Mouse (Mus musculus) heart, postnatal 14 days (tissue): ENCODE results near the gene Rps6kb2. TPM values are rescaled to one million over a fixed set of nuclear protein-coding genes. Genes with fewer than 3 reads are reported as not detected.

Experiments
- DNase-seq, 2 experiments: peaks; one replicate each; pipeline ENCODE4 v3.0.0; 2021 to 2022
- intact Hi-C: fragments of 180-260 bp; cut with DNase I; formaldehyde crosslinking; loops from one replicate; pipeline ENCODE4 v1.15.1; 2025
- total RNA-seq, 2 experiments: library from RNA; stranded (reverse); gene quantifications; 2 replicates each; pipeline ENCODE4 v1.2.3; 2021

Gene Rps6kb2
- total RNA-seq, 2 experiments from 2014 or later: 21.6 to 23.6 TPM

DNA sequence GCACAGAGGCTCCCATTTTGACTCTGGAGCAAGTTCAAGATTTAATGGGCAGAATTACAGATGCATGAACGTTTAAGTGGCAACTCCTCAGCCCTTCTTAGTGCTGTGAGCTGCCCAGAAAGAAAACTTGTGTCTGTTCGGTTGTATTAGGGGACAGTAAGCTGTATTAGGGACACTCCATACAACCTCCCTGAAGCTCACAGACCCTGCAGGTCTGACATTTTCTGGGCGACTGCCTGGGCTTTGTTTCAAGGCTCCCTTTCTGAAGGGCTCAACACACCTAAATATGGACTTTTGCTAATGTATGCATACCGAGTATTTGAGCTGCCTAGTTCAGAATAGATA is 361 bp upstream of the Rps6kb2 start:
- no peak for DNase-seq
- intact Hi-C loops: loop anchor here (2.0 to 5.0 kb wide), 2 partner anchors 15 to 34 kb away; partner anchors contain the start of gene Coro1b

DNA sequence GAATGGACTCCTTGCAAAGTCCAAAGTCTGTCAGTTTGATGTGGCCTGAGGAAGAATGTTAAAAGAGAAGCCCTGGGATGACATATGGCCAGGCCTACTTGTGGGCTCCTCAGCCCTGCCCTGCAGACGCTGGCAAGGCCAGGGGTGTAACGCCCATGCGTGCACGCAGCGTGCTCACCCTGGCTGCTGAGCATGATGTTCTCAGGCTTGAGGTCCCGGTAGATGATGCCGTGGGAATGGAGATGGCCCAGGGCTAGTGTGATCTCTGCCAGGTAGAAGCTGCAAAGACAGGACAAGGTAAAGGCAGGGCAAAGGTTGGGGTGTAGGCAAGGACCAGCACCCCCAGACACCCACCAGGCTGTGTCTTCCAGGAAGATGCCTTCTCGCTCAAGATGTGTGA is 4.1 kb downstream of the Rps6kb2 start:
- intact Hi-C loops: no loop called here
- no peak for DNase-seq

- intact Hi-C loops: no loop called here
- no peak for DNase-seq
These were observed 6.4 kb downstream of the Rps6kb2 start for GRCm38 (mm10) chr19:4156771-4157170.

- DNase-seq: no peak
- intact Hi-C loops: no loop called here
These were observed 7.0 kb downstream of the Rps6kb2 start for GRCm38 (mm10) chr19:4156073-4156579.

DNA sequence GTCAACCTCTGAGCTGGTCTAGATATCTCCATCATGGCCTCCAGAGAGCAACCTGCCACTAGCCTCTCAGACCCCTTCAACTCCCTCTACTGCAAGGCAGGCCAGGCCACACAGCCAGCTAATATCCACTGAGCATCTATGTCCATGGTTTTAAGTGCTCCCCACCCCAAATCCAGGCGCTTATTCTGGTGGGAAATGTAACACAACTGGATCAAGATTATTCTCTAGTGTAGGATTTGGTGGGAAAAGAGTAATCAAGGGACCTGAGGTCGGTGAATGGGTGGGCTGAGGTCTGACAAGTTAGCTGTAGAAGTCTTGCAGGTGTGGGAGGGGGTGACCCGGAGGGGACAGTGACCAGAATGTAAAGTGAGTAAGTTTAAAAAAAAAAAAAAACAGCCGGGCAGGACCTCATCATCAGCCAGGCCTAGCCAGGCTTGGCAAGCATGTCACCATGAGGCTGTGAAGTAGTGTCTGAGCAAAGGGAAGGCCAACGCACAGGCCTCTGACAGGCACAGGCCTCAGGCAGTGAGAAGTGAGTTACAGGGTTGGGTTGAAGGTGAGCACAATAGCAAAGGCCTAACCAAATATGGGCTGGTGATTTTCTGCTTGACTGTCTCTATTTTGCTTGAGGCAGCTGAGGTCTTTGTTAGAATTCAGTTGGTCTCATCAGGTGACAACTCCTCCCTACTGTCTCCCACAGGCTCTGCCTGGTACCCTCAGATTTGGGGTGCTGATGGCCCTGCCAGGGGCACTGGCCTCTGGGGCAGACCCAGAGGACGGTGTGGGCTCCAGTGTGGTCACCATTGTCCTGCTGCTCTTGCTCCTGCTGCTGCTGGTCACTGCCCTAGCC is 7.7 kb downstream of the Rps6kb2 start:
- intact Hi-C loops: no loop called here
- no peak for DNase-seq

GRCm38 (mm10) chr19:4154437-4155222 is 8.5 kb downstream of the Rps6kb2 start:
- no peak for DNase-seq
- intact Hi-C loops: no loop called here

GRCm38 (mm10) chr19:4153232-4153654 is 9.9 kb downstream of the Rps6kb2 start, which contains the start of gene Ptprcap:
Gene Ptprcap, plus strand, starts transcription at chr19:4153604.
- intact Hi-C loops: no loop called here

GRCm38 (mm10) chr19:4152445-4153231 is 10.5 kb downstream of the Rps6kb2 start:
- DNase-seq: no peak
- intact Hi-C loops: no loop called here

More at GRCm38 (mm10) chr19:4153232-4153654, 9.9 kb downstream of the Rps6kb2 start, which contains the start of gene Ptprcap:
- DNase-seq: peak in 1 of 2 experiments; percentile 57

DNA sequence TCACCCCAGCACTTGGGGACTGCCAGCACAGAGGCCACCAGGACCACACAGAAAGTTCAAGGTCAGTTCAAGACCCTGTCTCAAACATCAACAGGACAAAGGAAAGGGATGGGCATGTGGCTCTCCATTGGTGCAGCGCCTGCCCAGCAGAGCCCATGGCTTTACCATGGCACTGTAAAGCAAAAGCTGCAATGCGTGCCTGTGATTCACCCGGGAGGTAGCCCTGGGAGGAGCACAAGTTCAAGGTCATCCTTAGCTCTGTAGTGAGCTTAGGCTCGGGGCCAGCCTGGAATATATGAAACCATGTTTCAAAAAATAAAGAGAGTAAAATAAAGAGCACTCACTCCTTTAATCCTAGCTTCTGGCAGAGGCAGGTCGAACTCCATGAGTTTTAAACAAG is 11.3 kb downstream of the Rps6kb2 start:
- intact Hi-C loops: no loop called here
- DNase-seq: no peak

DNA sequence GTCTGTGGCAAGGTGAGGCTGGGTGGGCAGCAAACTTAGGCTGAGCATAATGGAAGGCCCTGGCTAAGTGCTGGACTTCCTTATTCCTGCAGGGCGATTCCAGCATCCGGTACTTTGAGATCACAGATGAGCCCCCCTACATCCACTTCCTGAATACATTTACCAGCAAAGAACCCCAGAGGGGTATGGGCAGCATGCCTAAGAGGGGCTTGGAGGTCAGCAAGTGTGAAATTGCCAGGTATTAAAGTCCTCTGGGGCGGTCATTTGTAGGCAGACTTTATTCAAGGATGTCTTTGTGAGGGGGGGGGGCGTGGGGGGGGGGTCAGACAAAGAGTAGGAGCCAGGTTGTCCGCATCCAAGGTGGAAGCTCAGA is 11.7 kb downstream of the Rps6kb2 start:
- intact Hi-C loops: no loop called here
- DNase-seq: no peak

DNA sequence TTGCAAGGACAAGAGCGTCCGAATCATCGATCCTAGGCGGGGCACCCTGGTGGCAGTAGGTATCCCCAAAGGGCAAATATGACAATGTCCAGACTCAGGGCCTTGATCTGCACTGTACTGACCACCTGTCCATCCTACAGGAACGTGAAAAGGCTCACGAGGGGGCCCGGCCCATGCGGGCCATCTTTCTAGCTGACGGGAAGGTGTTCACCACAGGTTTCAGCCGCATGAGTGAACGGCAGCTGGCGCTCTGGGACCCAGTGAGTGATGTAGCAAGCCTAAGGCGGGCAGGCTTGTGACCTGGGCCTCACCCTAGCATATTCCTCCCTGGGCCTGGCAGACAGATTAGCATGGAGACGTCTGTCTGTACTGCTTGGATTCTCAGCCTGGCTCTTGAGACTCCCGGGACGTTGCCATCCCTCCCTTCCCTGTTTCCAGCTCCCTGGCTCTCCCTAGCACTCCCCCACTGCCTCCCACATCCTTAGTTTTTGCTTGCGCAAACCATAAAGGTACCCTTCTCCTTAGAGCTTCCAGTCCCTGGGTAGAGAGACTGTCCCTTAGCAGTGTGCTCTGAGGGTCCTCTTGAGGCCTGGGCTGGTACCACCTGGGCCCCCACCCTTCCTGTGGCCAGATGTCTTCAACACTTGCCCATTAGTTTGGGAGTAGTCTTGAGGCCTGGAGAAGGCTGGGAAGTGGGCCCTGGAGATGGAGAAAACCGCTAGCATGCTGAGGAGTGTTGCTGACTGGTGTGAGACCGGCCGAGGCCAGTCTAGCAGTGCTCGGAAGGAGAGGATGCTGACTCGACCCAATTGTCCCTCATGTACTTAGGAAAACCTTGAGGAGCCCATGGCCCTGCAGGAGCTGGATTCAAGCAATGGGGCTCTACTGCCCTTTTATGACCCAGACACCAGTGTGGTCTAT is 12.3 kb downstream of the Rps6kb2 start:
- no peak for DNase-seq
- intact Hi-C loops: no loop called here

GRCm38 (mm10) chr19:4149764-4150461 is 13.2 kb downstream of the Rps6kb2 start:
- DNase-seq: no peak
- intact Hi-C loops: loop anchor here (2.0 kb wide), 1 partner anchor 13 kb away; the partner anchor contains the start of gene Rps6kb2

GRCm38 (mm10) chr19:4149283-4149682 is 13.9 kb downstream of the Rps6kb2 start:
- intact Hi-C loops: loop anchor here (2.0 kb wide), 1 partner anchor 14 kb away; the partner anchor contains the start of gene Rps6kb2
- no peak for DNase-seq

DNA sequence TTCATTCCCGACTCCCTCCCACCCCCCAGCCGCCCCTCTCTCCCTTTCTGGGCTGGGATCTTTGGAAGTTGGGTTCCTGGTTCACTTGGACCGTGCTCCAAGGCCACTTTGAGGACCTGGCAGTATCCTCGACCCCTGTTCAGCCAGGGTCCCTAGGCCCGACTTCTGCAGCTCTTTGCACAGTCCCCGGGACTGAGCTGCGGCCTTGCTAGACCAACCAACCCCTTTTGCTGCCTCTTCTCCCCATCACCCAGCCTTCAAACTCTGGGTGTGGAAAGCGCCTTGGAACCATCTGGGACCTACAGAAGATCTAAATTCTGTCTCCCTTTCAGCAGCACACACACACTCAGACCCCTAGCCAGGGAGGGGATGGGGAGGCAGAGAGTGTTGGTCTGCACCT is 14.3 kb downstream of the Rps6kb2 start:
- intact Hi-C loops: loop anchor here (2.0 kb wide), 1 partner anchor 14 kb away; the partner anchor contains the start of gene Rps6kb2
- no peak for DNase-seq

DNA sequence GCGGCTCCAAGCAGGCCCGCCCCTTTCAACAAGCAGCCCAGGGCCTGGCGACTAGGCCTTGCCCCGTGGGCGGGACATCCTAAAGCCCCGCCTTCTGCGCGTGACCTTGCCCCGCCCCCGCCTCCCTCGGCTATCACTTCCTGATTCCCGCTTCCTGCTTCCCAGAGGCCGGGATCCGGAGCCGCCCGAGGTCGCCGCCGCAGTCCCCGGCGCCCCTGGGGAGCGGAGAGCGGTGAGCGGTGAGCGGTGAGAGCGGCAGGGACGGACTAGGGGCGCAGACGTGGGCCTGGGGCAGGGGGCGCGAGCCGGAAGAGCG is 14.7 kb downstream of the Rps6kb2 start, which contains the start of gene Coro1b:
TSS of gene Coro1b (plus strand) at position 129 of the 316 bp plus-strand sequence.
- intact Hi-C loops: loop anchor here (2.0 kb wide), 1 partner anchor 14 kb away; the partner anchor contains the start of gene Rps6kb2

GRCm38 (mm10) chr19:4147782-4148490 is 15.2 kb downstream of the Rps6kb2 start:
- intact Hi-C loops: loop anchor here (2.0 kb wide), 1 partner anchor 15 kb away; the partner anchor contains the start of gene Rps6kb2
- DNase-seq: no peak

More for the DNA sequence above, 14.7 kb downstream of the Rps6kb2 start, which contains the start of gene Coro1b:
- peak; percentile 99 for DNase-seq

DNA sequence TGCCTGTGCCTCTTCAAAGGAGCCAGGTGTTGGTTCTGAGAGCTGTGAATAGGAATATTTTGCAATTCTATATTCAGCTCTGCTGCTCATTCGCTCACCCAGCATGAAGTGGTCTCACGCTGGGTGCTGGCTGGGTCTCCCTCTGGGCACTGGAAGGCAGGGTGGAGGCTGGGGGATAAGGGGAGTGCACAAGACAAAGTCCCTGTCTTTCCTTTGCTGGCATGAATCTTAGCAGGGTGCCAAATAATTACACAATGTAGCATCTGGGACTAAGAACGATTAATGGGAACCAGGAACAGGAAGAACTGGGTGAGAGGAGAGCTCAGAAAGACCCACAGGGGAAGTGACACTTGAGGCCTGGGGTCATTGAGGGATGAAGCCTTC is 16.1 kb downstream of the Rps6kb2 start:
- DNase-seq: no peak
- intact Hi-C loops: no loop called here
